Mouse (Mus musculus) stomach, embryonic 14.5 days (tissue): ENCODE measurements around the gene Fam171a1. TPM values are rescaled to one million over a fixed set of nuclear protein-coding genes. Genes with fewer than 3 reads are reported as not detected.

Experiments
- ATAC-seq: fragments of 200-750 bp; cut with Nextera tagmentation; 2 replicates; pipeline ENCODE4 v1.8.0; 2017; ENCODE audit warnings: low read depth, moderate TSS enrichment; ENCODE audit not compliant: insufficient number of reproducible peaks, insufficient read depth, low FRiP score
- H3K27ac ChIP-seq: fragments of 300-500 bp; sonication (generic); 2 replicates; pipeline ENCODE4 v1.5.1; 2014; ENCODE audit warnings: mild to moderate bottlenecking, low read length, moderate library complexity, mixed read lengths
- H3K27me3 ChIP-seq: fragments of 300-500 bp; sonication (generic); 2 replicates; pipeline ENCODE4 v1.6.1; 2014; ENCODE audit warnings: low read length, control low read depth, mixed read lengths; ENCODE audit not compliant: control insufficient read depth, insufficient read depth
- H3K36me3 ChIP-seq: fragments of 300-500 bp; sonication (generic); 2 replicates; pipeline ENCODE4 v1.6.1; 2014; ENCODE audit warnings: mild to moderate bottlenecking, control low read depth, low read length, moderate library complexity, mixed read lengths; ENCODE audit not compliant: control insufficient read depth, insufficient read depth
- H3K4me1 ChIP-seq: fragments of 300-500 bp; sonication (generic); 2 replicates; pipeline ENCODE4 v1.6.1; 2014; ENCODE audit warnings: low read length, control low read depth, mixed read lengths; ENCODE audit not compliant: control insufficient read depth, insufficient read depth
- H3K4me2 ChIP-seq: fragments of 300-500 bp; sonication (generic); replicated peaks from 2 replicates; pipeline ENCODE4 v1.6.1; 2014; ENCODE audit warnings: low read depth, low read length, control low read depth
- H3K4me3 ChIP-seq: fragments of 300-500 bp; sonication (generic); 2 replicates; pipeline ENCODE4 v1.5.1; 2014; ENCODE audit warnings: low read depth, low read length, control low read depth
- H3K9ac ChIP-seq: fragments of 300-500 bp; sonication (generic); replicated peaks from 2 replicates; pipeline ENCODE4 v1.6.1; 2014; ENCODE audit warnings: low read depth, mild to moderate bottlenecking, control low read depth, low read length, moderate library complexity, mixed read lengths
- H3K9me3 ChIP-seq: fragments of 300-500 bp; sonication (generic); 2 replicates; pipeline ENCODE4 v1.6.1; 2016; ENCODE audit warnings: low read depth, low read length, control low read depth; ENCODE audit not compliant: control insufficient read depth
- WGBS: fragments of 180-500 bp; shearing (Covaris S2); extraction: QIAGEN DNeasy Blood & Tissue Kit; methylation state at CpG from one replicate; pipeline ENCODE4 v1.1.7; 2014; 5-methylcytosine and 5-hydroxymethylcytosine counted together
- polyA plus RNA-seq: library from polyadenylated mRNA; unstranded; fragments of >200 nt; fragmentation: Nextera tagmentation; extraction: Ambion mirVana; gene quantifications from 2 replicates; pipeline ENCODE4 v1.2.1, GENCODE M21; 2014

Fam171a1 gene
- polyA plus RNA-seq, 1 experiment from 2014 or later: 33.6 TPM

DNA sequence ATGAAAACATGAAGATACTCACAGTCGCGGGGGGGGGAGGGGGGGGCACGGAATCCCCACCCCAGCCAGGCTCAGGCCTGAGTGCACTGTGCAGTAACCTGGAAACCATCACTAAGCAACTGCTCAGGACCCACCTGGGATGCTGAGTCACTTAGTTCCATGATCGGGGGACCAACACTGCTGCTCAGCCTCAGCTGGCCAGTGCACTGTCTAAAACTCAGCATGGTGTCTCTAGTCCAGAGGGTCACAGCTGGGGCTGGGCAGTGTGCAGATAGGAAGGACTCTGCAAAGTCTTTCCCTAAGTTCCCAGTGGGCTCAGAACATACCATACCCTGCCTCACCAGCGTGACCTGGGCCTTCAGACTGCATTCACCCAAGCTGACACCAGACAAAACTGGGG, 26.6 kb downstream of the Fam171a1 start:
- H3K4me2 ChIP-seq: no peak overlapping the region
- no peaks in the 10 kb centered on the region for H3K36me3 ChIP-seq
- no peaks in the 10 kb centered on the region for H3K9me3 ChIP-seq
- 67% methylated on average over 5 of the region's 5 CpGs for WGBS
- H3K27ac ChIP-seq: no peak overlapping the region
- no peak overlapping the region for H3K4me3 ChIP-seq
- H3K27me3 ChIP-seq: no peaks in the 10 kb centered on the region
- peaks cover 5% of the 10 kb centered on the region; the same call in 1 of the 2 replicates for H3K4me1 ChIP-seq
- ATAC-seq: no peak
- H3K9ac ChIP-seq: no peak overlapping the region

DNA sequence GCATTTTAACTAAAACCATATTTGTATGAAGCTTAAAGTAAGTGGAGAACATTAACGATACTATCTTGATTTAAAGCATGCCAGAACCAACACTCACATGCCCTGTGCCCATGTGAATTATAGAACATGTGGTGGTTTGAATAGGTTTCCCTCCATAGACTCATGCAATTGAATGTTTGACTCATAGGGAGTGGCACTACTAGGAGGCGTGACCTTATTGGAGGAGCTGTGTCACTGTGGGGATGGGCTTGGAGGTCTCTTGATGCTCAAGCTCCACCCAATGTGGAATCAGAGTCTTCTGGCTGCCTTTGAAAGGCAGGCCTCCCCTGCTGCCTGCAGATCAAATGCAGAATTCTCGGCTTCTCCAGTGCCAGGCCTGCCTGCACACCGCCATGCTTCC, 27.8 kb downstream of the Fam171a1 start:
- H3K4me3 ChIP-seq: no peak overlapping the region
- WGBS: 88% methylated on average over 4 of the region's 4 CpGs
- H3K4me2 ChIP-seq: no peak overlapping the region
- no peaks in the 10 kb centered on the region for H3K9me3 ChIP-seq
- no peak overlapping the region for H3K27ac ChIP-seq
- H3K4me1 ChIP-seq: peaks cover 5% of the 10 kb centered on the region; the same call in 1 of the 2 replicates
- H3K36me3 ChIP-seq: no peaks in the 10 kb centered on the region
- H3K9ac ChIP-seq: no peak overlapping the region
- no peaks in the 10 kb centered on the region for H3K27me3 ChIP-seq
- ATAC-seq: no peak

DNA sequence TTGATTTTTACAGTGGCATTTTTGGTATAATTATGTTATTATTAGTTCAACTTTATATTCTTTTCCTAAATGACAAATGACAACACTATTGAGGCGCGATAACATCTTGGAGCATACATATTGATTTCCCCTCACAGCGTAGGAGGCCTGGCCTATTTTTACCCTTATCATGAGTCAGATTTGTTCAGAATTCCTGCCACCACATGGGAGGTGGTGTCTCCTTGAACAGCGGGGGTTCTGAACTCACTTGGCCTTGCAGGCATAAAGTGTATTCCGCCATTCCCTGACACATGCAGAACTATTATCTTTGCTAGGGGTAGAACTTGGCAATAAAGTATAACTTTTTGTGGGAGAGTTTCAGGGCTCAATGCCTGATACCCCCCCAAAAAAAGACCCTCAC, 30.3 kb downstream of the Fam171a1 start:
- Histone ChIP-seq H3K4me2 (no peak overlapping the region), H3K9ac (no peak overlapping the region), H3K4me3 (no peak overlapping the region), H3K27ac (no peak overlapping the region), H3K27me3 (no peaks in the 10 kb centered on the region), H3K36me3 (no peaks in the 10 kb centered on the region), H3K4me1 (no peaks in the 10 kb centered on the region; the same call in 1 of the 2 replicates), H3K9me3 (no peaks in the 10 kb centered on the region)
- 79% methylated on average over 5 of the region's 5 CpGs for WGBS
- ATAC-seq: no peak

DNA sequence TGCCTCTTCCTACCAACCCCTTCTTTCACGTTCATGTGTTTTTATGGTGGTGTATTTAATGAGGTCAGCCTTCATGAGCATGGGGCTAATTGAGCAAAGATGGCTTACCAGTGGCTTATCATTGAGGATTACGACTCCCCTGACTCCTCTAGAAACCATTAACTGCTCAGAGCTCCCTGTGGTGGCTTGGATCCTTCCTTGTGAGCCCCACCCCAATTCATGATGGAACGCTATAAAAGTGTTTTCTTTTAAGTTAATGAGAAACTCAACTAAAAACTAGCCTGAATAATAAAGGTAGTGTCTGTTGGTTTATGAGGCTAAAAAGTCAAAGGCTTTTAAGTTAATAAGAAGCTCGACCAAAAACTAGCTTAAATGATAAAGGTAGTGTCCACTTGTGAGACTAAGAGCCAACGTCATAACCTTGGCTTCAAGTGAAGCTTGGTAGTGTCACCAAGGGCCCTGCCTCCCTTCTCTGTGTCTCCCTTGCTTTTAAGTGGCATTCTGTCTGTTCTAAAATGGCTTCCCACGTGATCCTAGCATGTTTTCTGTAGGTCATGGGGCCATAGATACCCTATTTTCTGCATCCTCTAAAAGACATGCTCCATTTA, 33.6 kb downstream of the Fam171a1 start:
- no peaks in the 10 kb centered on the region for H3K27me3 ChIP-seq
- no peaks in the 10 kb centered on the region for H3K36me3 ChIP-seq
- ATAC-seq: no peak
- no peak overlapping the region for H3K4me2 ChIP-seq
- no peaks in the 10 kb centered on the region for H3K4me1 ChIP-seq
- WGBS: 85% methylated on average over 6 of the region's 6 CpGs
- H3K4me3 ChIP-seq: no peak overlapping the region
- H3K9ac ChIP-seq: no peak overlapping the region
- no peaks in the 10 kb centered on the region for H3K9me3 ChIP-seq
- H3K27ac ChIP-seq: no peak overlapping the region

DNA sequence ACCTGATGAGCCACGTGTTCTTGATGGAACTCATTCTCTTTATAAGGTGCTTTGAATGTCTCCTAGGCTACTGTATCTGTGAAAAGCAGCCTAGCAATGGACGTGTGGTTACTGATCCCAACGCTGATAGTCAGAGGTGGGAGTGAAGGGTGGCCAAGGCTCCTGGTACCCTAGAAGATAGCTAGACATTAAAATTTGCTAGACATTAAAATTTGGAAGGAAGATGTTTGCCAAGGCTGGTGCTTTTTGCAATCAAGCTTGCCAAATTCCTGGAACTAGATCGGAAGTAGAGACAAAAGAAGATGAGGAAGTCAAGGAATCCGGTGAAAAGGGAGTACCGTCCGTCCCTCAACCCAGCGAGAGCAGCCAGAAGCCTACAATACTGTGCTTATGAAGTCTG, 34.7 kb downstream of the Fam171a1 start:
- no peak for ATAC-seq
- no peak overlapping the region for H3K27ac ChIP-seq
- 91% methylated on average over 8 of the region's 8 CpGs for WGBS
- H3K4me2 ChIP-seq: no peak overlapping the region
- no peaks in the 10 kb centered on the region for H3K36me3 ChIP-seq
- no peak overlapping the region for H3K9ac ChIP-seq
- no peaks in the 10 kb centered on the region for H3K9me3 ChIP-seq
- no peaks in the 10 kb centered on the region for H3K27me3 ChIP-seq
- H3K4me3 ChIP-seq: no peak overlapping the region
- H3K4me1 ChIP-seq: 0 out of 2 replicates have a peak, but pooled peaks cover 1% of the 10 kb centered on the region

DNA sequence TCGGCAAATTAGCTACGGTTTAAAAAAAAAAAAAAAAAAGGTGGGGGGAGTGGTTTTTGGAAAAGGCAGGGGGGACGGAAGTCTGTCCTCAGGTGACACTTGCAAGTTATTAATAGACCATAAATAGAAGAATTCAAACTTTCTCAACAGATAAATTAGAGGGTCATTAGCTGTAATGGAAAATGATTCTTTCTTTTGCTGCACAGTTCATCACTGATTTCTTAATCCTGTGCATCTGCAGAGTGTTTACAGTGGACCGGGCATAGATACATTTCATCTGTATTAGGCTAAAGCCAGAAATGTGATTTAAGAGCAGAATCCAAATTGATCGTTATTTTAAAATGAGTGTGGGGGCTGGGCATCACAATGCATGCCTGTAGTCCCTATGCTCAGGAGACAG, 36.3 kb downstream of the Fam171a1 start:
- no peak overlapping the region for H3K27ac ChIP-seq
- H3K4me3 ChIP-seq: no peak overlapping the region
- no peak for ATAC-seq
- WGBS: 44% methylated on average over 5 of the region's 5 CpGs
- no peak overlapping the region for H3K4me2 ChIP-seq
- no peak overlapping the region for H3K9ac ChIP-seq
- no peaks in the 10 kb centered on the region for H3K9me3 ChIP-seq
- H3K4me1 ChIP-seq: 0 out of 2 replicates have a peak, but pooled peaks cover 5% of the 10 kb centered on the region
- H3K36me3 ChIP-seq: no peaks in the 10 kb centered on the region
- no peaks in the 10 kb centered on the region for H3K27me3 ChIP-seq

DNA sequence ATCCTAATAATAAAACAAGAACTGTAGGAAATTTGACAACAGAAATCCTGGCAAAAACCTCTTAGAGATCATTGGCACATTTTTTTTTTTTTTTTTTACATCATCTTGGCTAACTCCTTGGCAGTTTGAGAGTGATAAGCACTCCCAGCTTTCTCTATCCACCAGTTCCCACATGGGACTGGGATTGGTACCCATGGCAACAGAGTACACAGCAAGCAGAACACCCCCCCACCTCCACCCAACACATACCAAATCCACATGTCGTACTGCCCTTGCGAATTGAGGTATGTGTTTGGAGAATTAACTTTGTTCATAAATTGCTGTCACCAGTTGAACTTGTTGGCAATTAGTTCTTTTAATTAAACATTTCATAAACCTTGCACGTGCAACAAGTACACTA, 37.3 kb downstream of the Fam171a1 start:
- H3K36me3 ChIP-seq: no peaks in the 10 kb centered on the region
- 56% methylated on average over 3 of the region's 3 CpGs for WGBS
- 0 out of 2 replicates have a peak, but pooled peaks cover 5% of the 10 kb centered on the region for H3K4me1 ChIP-seq
- H3K4me2 ChIP-seq: no peak overlapping the region
- no peaks in the 10 kb centered on the region for H3K27me3 ChIP-seq
- H3K9me3 ChIP-seq: no peaks in the 10 kb centered on the region
- ATAC-seq: no peak
- no peak overlapping the region for H3K4me3 ChIP-seq
- H3K9ac ChIP-seq: no peak overlapping the region
- H3K27ac ChIP-seq: no peak overlapping the region

DNA sequence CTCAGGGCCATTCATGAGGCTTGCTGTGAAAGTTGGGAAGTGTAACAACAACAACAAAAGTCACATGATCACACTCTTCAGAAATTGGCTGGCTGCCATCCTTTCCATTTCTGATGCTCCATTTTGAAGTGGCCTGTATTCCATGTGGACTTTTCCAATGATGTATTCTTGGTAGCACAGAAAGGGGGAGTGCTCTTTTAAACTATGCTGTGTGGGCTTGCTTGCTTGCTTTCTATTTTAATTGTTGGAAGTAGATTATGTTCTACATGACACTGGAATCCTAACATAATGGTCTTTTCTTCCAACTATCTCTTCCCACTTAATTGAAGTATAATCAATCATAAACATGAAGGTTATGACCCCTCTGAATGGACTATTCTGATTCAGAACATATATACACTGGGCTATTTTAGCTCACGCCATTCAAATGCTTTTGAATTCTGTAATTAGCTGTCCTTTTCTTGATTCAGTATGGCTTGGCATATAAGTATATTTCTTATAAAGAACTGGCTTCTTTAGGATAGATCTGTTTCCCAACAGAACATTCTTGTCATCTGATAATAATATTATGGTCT, 40.2 kb downstream of the Fam171a1 start:
- H3K9me3 ChIP-seq: no peaks in the 10 kb centered on the region
- H3K27ac ChIP-seq: no peak overlapping the region
- WGBS: 59% methylated on average over 1 of the region's 1 CpGs
- H3K9ac ChIP-seq: no peak overlapping the region
- H3K4me1 ChIP-seq: peaks cover 19% of the 10 kb centered on the region; the same call in 1 of the 2 replicates
- no peak overlapping the region for H3K4me2 ChIP-seq
- no peaks in the 10 kb centered on the region for H3K27me3 ChIP-seq
- H3K4me3 ChIP-seq: no peak overlapping the region
- ATAC-seq: 0 out of 2 replicates have a peak, but pooled peaks have one; percentile 6
- no peaks in the 10 kb centered on the region for H3K36me3 ChIP-seq

DNA sequence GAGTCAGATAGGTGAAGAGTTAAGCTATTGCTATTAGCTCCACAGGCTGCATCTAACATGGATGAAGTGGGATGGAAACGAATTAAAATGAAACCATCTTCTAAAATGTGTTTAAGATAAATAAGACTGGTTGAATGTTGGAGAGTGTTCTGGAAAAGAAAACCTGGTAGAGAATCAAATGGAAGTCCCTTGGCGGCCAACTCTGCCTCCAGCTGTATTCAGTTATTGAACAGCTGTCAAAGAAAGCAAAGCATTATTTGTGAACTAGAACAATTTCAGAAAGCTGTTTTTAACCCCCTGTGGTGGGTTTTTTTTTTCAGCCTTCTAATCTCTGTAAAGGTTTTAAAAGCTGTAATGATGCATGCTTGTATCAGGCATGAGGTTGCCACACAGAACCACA, 41.0 kb downstream of the Fam171a1 start:
- Histone ChIP-seq H3K9me3 (no peaks in the 10 kb centered on the region), H3K9ac (no peak overlapping the region), H3K4me3 (no peak overlapping the region), H3K27me3 (no peaks in the 10 kb centered on the region), H3K4me2 (no peak overlapping the region), H3K27ac (no peak overlapping the region), H3K36me3 (no peaks in the 10 kb centered on the region), H3K4me1 (peaks cover 21% of the 10 kb centered on the region; the same call in 1 of the 2 replicates)
- no peak for ATAC-seq
- WGBS: 48% methylated on average over 2 of the region's 2 CpGs
